Mouse (Mus musculus): Measurements from ENCODE around the gene Thsd4. TPM values are rescaled to one million over a fixed set of nuclear protein-coding genes. Genes with fewer than 3 reads are reported as not detected.

The Thsd4 gene
- polyA plus RNA-seq, 1 experiment from 2014 or later, result 6.4 TPM

- no peaks in the 10 kb centered on the region for H3K9me3 ChIP-seq (ENCODE audit: control insufficient read depth, low read length)
- H3K36me3 ChIP-seq (replicated peaks; ENCODE audit: control insufficient read depth, insufficient read depth), result no peaks in the 10 kb centered on the region
- DNase-seq (ENCODE audit: low spot score), result no peak
- no peak overlapping the region for H3K4me2 ChIP-seq (replicated peaks)
- no peak overlapping the region for H3K9ac ChIP-seq
- no peak for ATAC-seq (ENCODE audit: low FRiP score)
- 80% methylated on average over 6 of the region's 6 CpGs for WGBS
- H3K27ac ChIP-seq, result no peak overlapping the region
- 0 out of 2 replicates have a peak, but pooled peaks cover 5% of the 10 kb centered on the region for H3K4me1 ChIP-seq (replicated peaks; ENCODE audit: control insufficient read depth, insufficient read depth, low read length)
- H3K4me3 ChIP-seq (replicated peaks; ENCODE audit: low read length), result no peak overlapping the region
- H3K27me3 ChIP-seq (ENCODE audit: control insufficient read depth, insufficient read depth, low read length), result no peaks in the 10 kb centered on the region
These were observed 392.4 kb downstream of the Thsd4 start for GRCm38 (mm10) chr9:60129235-60129991.

- ATAC-seq (ENCODE audit: low FRiP score), result no peak
- no peaks in the 10 kb centered on the region for H3K36me3 ChIP-seq (replicated peaks; ENCODE audit: control insufficient read depth, insufficient read depth)
- H3K9ac ChIP-seq, result no peak overlapping the region
- WGBS, result 43% methylated on average over 5 of the region's 5 CpGs
- H3K4me1 ChIP-seq (replicated peaks; ENCODE audit: control insufficient read depth, insufficient read depth, low read length), result 0 out of 2 replicates have a peak, but pooled peaks cover 5% of the 10 kb centered on the region
- no peak overlapping the region for H3K27ac ChIP-seq
- no peak for DNase-seq (ENCODE audit: low spot score)
- no peaks in the 10 kb centered on the region for H3K27me3 ChIP-seq (ENCODE audit: control insufficient read depth, insufficient read depth, low read length)
- no peak overlapping the region for H3K4me3 ChIP-seq (replicated peaks; ENCODE audit: low read length)
- H3K9me3 ChIP-seq (ENCODE audit: control insufficient read depth, low read length), result no peaks in the 10 kb centered on the region
- H3K4me2 ChIP-seq (replicated peaks), result no peak overlapping the region
These were observed 394.9 kb downstream of the Thsd4 start for GRCm38 (mm10) chr9:60126961-60127360.

- no peaks in the 10 kb centered on the region for H3K36me3 ChIP-seq (replicated peaks; ENCODE audit: control insufficient read depth, insufficient read depth)
- DNase-seq (ENCODE audit: low spot score), result no peak
- no peaks in the 10 kb centered on the region for H3K9me3 ChIP-seq (ENCODE audit: control insufficient read depth, low read length)
- no peak overlapping the region for H3K4me3 ChIP-seq (replicated peaks; ENCODE audit: low read length)
- no peaks in the 10 kb centered on the region for H3K27me3 ChIP-seq (ENCODE audit: control insufficient read depth, insufficient read depth, low read length)
- H3K4me2 ChIP-seq (replicated peaks), result no peak overlapping the region
- no peak overlapping the region for H3K27ac ChIP-seq
- H3K9ac ChIP-seq, result no peak overlapping the region
- 0 out of 2 replicates have a peak, but pooled peaks cover 5% of the 10 kb centered on the region for H3K4me1 ChIP-seq (replicated peaks; ENCODE audit: control insufficient read depth, insufficient read depth, low read length)
- ATAC-seq (ENCODE audit: low FRiP score), result no peak; the same call in 1 of the 2 replicates
- WGBS, result 46% methylated on average over 9 of the region's 9 CpGs
These were observed 397.7 kb downstream of the Thsd4 start for GRCm38 (mm10) chr9:60124102-60124501.

GRCm38 (mm10) chr9:60123066-60123465 lies 398.8 kb downstream of the Thsd4 start:
- Histone ChIP-seq H3K4me3 (replicated peaks; ENCODE audit: low read length) (no peak overlapping the region), H3K27ac (no peak overlapping the region), H3K27me3 (ENCODE audit: control insufficient read depth, insufficient read depth, low read length) (no peaks in the 10 kb centered on the region), H3K4me1 (replicated peaks; ENCODE audit: control insufficient read depth, insufficient read depth, low read length) (0 out of 2 replicates have a peak, but pooled peaks cover 5% of the 10 kb centered on the region), H3K4me2 (replicated peaks) (no peak overlapping the region), H3K9me3 (ENCODE audit: control insufficient read depth, low read length) (no peaks in the 10 kb centered on the region), H3K36me3 (replicated peaks; ENCODE audit: control insufficient read depth, insufficient read depth) (no peaks in the 10 kb centered on the region), H3K9ac (no peak overlapping the region)
- WGBS, result 88% methylated on average over 1 of the region's 1 CpGs
- DNase-seq (ENCODE audit: low spot score), result no peak
- ATAC-seq (ENCODE audit: low FRiP score), result no peak

- no peak for DNase-seq (ENCODE audit: low spot score)
These were observed 402.0 kb downstream of the Thsd4 start for GRCm38 (mm10) chr9:60119846-60120245.

GRCm38 (mm10) chr9:60117831-60118230 lies 404.0 kb downstream of the Thsd4 start:
- H3K27me3 ChIP-seq (ENCODE audit: control insufficient read depth, insufficient read depth, low read length), result no peaks in the 10 kb centered on the region
- no peaks in the 10 kb centered on the region for H3K9me3 ChIP-seq (ENCODE audit: control insufficient read depth, low read length)
- no peak overlapping the region for H3K27ac ChIP-seq
- 74% methylated on average over 7 of the region's 7 CpGs for WGBS
- H3K36me3 ChIP-seq (replicated peaks; ENCODE audit: control insufficient read depth, insufficient read depth), result no peaks in the 10 kb centered on the region
- ATAC-seq (ENCODE audit: low FRiP score) (no peak), DNase-seq (ENCODE audit: low spot score) (no peak)
- no peak overlapping the region for H3K4me3 ChIP-seq (replicated peaks; ENCODE audit: low read length)
- no peak overlapping the region for H3K4me2 ChIP-seq (replicated peaks)
- H3K9ac ChIP-seq, result no peak overlapping the region
- no peaks in the 10 kb centered on the region for H3K4me1 ChIP-seq (replicated peaks; ENCODE audit: control insufficient read depth, insufficient read depth, low read length)

More at GRCm38 (mm10) chr9:60119846-60120245, 402.0 kb downstream of the Thsd4 start:
- no peak for ATAC-seq (ENCODE audit: low FRiP score)
- Histone ChIP-seq H3K9ac (no peak overlapping the region), H3K4me3 (replicated peaks; ENCODE audit: low read length) (no peak overlapping the region), H3K4me1 (replicated peaks; ENCODE audit: control insufficient read depth, insufficient read depth, low read length) (no peaks in the 10 kb centered on the region), H3K9me3 (ENCODE audit: control insufficient read depth, low read length) (no peaks in the 10 kb centered on the region), H3K27ac (no peak overlapping the region), H3K36me3 (replicated peaks; ENCODE audit: control insufficient read depth, insufficient read depth) (no peaks in the 10 kb centered on the region), H3K27me3 (ENCODE audit: control insufficient read depth, insufficient read depth, low read length) (no peaks in the 10 kb centered on the region), H3K4me2 (replicated peaks) (no peak overlapping the region)
- WGBS, result 58% methylated on average over 7 of the region's 7 CpGs

GRCm38 (mm10) chr9:60115711-60116247 lies 406.1 kb downstream of the Thsd4 start:
- Histone ChIP-seq H3K27ac (no peak overlapping the region), H3K36me3 (replicated peaks; ENCODE audit: control insufficient read depth, insufficient read depth) (no peaks in the 10 kb centered on the region), H3K9ac (no peak overlapping the region), H3K27me3 (ENCODE audit: control insufficient read depth, insufficient read depth, low read length) (no peaks in the 10 kb centered on the region), H3K9me3 (ENCODE audit: control insufficient read depth, low read length) (no peaks in the 10 kb centered on the region), H3K4me1 (replicated peaks; ENCODE audit: control insufficient read depth, insufficient read depth, low read length) (no peaks in the 10 kb centered on the region), H3K4me3 (replicated peaks; ENCODE audit: low read length) (no peak overlapping the region), H3K4me2 (replicated peaks) (no peak overlapping the region)
- WGBS, result 62% methylated on average over 6 of the region's 6 CpGs
- ATAC-seq (ENCODE audit: low FRiP score) (no peak), DNase-seq (ENCODE audit: low spot score) (no peak)

GRCm38 (mm10) chr9:60115306-60115705 lies 406.5 kb downstream of the Thsd4 start:
- Histone ChIP-seq H3K9ac (no peak overlapping the region), H3K27ac (no peak overlapping the region), H3K9me3 (ENCODE audit: control insufficient read depth, low read length) (no peaks in the 10 kb centered on the region), H3K4me1 (replicated peaks; ENCODE audit: control insufficient read depth, insufficient read depth, low read length) (no peaks in the 10 kb centered on the region), H3K36me3 (replicated peaks; ENCODE audit: control insufficient read depth, insufficient read depth) (no peaks in the 10 kb centered on the region), H3K4me3 (replicated peaks; ENCODE audit: low read length) (no peak overlapping the region), H3K27me3 (ENCODE audit: control insufficient read depth, insufficient read depth, low read length) (no peaks in the 10 kb centered on the region), H3K4me2 (replicated peaks) (no peak overlapping the region)
- WGBS, result 91% methylated on average over 9 of the region's 9 CpGs
- ATAC-seq (ENCODE audit: low FRiP score) (no peak), DNase-seq (ENCODE audit: low spot score) (no peak)

- H3K9me3 ChIP-seq (ENCODE audit: control insufficient read depth, low read length), result no peaks in the 10 kb centered on the region
- H3K36me3 ChIP-seq (replicated peaks; ENCODE audit: control insufficient read depth, insufficient read depth), result no peaks in the 10 kb centered on the region
- H3K27me3 ChIP-seq (ENCODE audit: control insufficient read depth, insufficient read depth, low read length), result no peaks in the 10 kb centered on the region
- DNase-seq (ENCODE audit: low spot score) (no peak), ATAC-seq (ENCODE audit: low FRiP score) (no peak)
- H3K4me1 ChIP-seq (replicated peaks; ENCODE audit: control insufficient read depth, insufficient read depth, low read length), result no peaks in the 10 kb centered on the region
- H3K4me3 ChIP-seq (replicated peaks; ENCODE audit: low read length), result no peak overlapping the region
- 87% methylated on average over 5 of the region's 5 CpGs for WGBS
- H3K4me2 ChIP-seq (replicated peaks), result no peak overlapping the region
- H3K9ac ChIP-seq, result no peak overlapping the region
- H3K27ac ChIP-seq, result no peak overlapping the region
These were observed 411.6 kb downstream of the Thsd4 start for GRCm38 (mm10) chr9:60110200-60110599.

Data from hindbrain, embryonic 14.5 days (tissue).